Mouse (Mus musculus) small intestine, adult 2 months (tissue): Measurements from ENCODE around the gene Mrpl10. TPM values are rescaled to one million over a fixed set of nuclear protein-coding genes. Genes with fewer than 3 reads are reported as not detected.

Experiments
- H3K27ac ChIP-seq: fragments of 200-500 bp; 2 replicates; pipeline ENCODE4 v1.5.1; 2012; ENCODE audit warnings: low read depth, low read length, control low read depth, inconsistent platforms; ENCODE audit not compliant: insufficient read depth
- H3K27me3 ChIP-seq: fragments of 200-500 bp; 2 replicates; pipeline ENCODE4 v1.6.1; 2012; ENCODE audit warnings: mild to moderate bottlenecking, moderate library complexity, low read length, inconsistent platforms; ENCODE audit not compliant: control insufficient read depth, insufficient read depth
- H3K36me3 ChIP-seq: fragments of 200-500 bp; 2 replicates; pipeline ENCODE4 v1.6.1; 2012; ENCODE audit warnings: mild to moderate bottlenecking, low read length, control low read depth, inconsistent platforms; ENCODE audit not compliant: control insufficient read depth, insufficient read depth
- H3K4me1 ChIP-seq: fragments of 200-500 bp; 2 replicates; pipeline ENCODE4 v1.6.1; 2012; ENCODE audit warnings: low read length, inconsistent platforms, mixed read lengths; ENCODE audit not compliant: control insufficient read depth, insufficient read depth, insufficient read length
- H3K4me3 ChIP-seq: fragments of 200-500 bp; 2 replicates; pipeline ENCODE4 v1.5.1; 2012; ENCODE audit warnings: low read depth, mild to moderate bottlenecking, control low read depth, inconsistent platforms, low read length, moderate library complexity
- CTCF ChIP-seq: fragments of 200-500 bp; IDR thresholded peaks from 2 replicates; pipeline ENCODE4 v1.5.1; 2012; ENCODE audit warnings: low read depth, mild to moderate bottlenecking, control low read depth, inconsistent platforms, low read length, moderate library complexity, mixed read lengths; ENCODE audit not compliant: insufficient replicate concordance, insufficient read length; ENCODE audit errors: extremely low read depth
- POLR2A ChIP-seq: fragments of 200-500 bp; IDR thresholded peaks from 2 replicates; pipeline ENCODE4 v1.6.1; 2012; ENCODE audit warnings: low read depth, mild to moderate bottlenecking, control low read depth, inconsistent platforms, low read length, moderate library complexity
- WGBS: fragments of 180-500 bp; shearing (Covaris S2); methylation state at CpG from one replicate; pipeline ENCODE4 v1.1.7; 2018; 5-methylcytosine and 5-hydroxymethylcytosine counted together
- polyA plus RNA-seq: library from polyadenylated mRNA; depleted of rRNA; stranded (reverse); fragments of >200 nt; gene quantifications from 2 replicates; pipeline ENCODE4 v1.2.3, GENCODE M21; 2012

Gene Mrpl10
- polyA plus RNA-seq, 1 experiment = 59.3 TPM

DNA sequence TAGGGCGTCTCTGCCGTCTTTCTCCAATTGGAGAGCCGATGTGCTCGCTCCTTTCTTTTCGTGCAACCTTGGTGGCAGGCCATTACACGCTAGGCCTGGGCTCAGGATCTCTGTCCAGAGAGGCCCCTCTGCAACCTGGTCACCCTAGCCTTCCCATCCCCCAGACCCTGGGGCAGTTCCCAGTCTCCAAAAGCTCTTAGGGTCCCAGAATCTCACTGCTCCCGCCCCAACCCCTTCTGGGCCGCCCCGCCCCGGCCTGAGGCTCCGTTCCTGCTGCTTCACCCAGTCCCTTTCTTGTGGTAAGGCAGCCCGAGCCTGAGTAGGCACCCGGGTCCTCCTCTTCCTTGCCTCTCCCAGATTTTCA is 22.0 kb upstream of the Mrpl10 start:
- WGBS = 20% methylated on average over 13 of the region's 13 CpGs
- peaks cover 12% of the 10 kb centered on the region for H3K4me1 ChIP-seq
- H3K27me3 ChIP-seq = peaks cover 50% of the 10 kb centered on the region
- H3K27ac ChIP-seq = no peak overlapping the region
- peak overlapping the region; percentile 52; the same call in 1 of the 2 replicates for H3K4me3 ChIP-seq
- no peaks in the 10 kb centered on the region for H3K36me3 ChIP-seq
- TF ChIP-seq POLR2A (no peak), CTCF (no peak)

DNA sequence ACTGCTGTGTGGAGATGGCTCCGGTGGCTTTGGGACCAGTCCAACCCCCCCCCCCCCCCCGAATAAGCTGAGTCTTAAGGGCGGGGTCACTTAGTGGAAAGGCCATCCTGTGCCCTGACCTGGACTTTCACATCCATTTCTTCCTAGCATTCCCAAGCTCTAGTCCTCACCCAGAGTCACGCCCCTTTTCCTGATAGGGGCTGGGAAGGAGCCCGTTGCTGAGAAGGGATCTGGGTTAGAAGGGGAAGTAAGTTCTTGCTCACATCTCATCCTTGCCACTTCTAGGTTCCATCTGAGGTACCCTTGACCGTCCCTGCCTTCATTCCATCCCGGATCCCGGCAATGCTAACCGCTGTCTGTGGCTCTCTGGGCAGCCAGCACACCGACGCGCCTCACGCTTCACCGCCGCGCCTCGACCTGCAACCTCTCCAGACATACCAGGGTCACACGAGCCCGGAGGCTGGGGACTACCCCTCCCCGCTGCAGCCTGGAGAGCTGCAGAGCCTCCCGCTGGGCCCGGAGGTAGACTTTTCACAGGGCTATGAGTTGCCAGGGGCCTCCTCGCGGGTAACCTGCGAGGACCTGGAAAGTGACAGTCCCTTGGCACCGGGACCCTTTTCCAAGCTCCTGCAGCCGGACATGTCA is 20.1 kb upstream of the Mrpl10 start:
- Histone ChIP-seq H3K36me3 (no peaks in the 10 kb centered on the region), H3K4me1 (peaks cover 15% of the 10 kb centered on the region), H3K4me3 (peak overlapping the region; percentile 73), H3K27ac (no peak overlapping the region), H3K27me3 (peaks cover 42% of the 10 kb centered on the region)
- 2% methylated on average over 27 of the region's 27 CpGs for WGBS
- TF ChIP-seq POLR2A = no peak
- TF ChIP-seq CTCF = no peak

DNA sequence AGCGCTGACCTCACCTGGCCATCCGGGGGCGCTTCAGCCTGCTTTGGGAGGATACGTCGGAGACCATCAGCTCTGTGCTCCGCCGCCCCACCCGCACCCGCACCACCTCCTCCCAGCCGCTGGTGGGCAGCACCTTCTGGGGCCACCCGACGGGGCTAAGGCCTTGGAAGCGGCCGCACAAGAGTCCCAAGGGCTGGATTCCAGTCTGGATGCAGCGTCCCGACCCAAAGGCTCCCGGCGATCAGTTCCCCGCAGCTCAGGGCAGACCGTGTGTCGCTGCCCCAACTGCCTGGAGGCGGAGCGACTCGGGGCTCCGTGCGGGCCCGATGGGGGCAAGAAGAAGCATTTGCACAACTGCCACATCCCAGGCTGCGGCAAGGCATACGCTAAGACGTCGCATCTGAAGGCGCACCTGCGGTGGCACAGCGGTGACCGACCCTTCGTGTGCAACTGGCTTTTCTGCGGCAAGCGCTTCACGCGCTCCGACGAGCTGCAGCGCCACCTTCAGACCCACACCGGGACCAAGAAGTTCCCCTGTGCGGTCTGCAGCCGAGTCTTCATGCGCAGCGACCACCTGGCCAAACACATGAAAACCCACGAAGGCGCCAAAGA is 19.4 kb upstream of the Mrpl10 start:
- H3K27me3 ChIP-seq = peaks cover 35% of the 10 kb centered on the region
- no peaks in the 10 kb centered on the region for H3K36me3 ChIP-seq
- H3K4me1 ChIP-seq = peaks cover 15% of the 10 kb centered on the region
- H3K27ac ChIP-seq = no peak overlapping the region
- TF ChIP-seq CTCF = peak; percentile 61
- no peak for TF ChIP-seq POLR2A
- 1% methylated on average over 50 of the region's 50 CpGs for WGBS
- peak overlapping the region; percentile 73 for H3K4me3 ChIP-seq

DNA sequence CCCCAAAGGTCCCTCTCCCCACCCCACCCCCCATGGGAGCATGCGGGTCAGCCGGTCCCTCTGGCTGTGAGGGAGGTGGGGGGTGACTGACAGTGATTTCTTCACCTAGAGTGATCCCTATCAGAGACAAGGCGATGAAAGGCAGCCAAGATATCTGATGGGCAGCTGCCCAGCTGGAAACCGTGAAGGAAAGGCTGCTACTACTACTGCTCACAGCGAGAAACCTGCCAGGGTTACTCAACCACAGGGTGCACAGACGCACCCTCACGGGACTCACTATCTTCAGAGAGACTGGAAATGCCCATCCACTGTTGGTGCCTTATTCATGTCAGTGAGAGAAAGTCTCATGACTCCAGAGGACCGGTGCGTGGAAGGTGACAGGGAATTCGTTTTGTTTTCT is 16.4 kb upstream of the Mrpl10 start:
- 54% methylated on average over 10 of the region's 10 CpGs for WGBS
- peaks cover 11% of the 10 kb centered on the region for H3K4me1 ChIP-seq
- no peak overlapping the region for H3K27ac ChIP-seq

DNA sequence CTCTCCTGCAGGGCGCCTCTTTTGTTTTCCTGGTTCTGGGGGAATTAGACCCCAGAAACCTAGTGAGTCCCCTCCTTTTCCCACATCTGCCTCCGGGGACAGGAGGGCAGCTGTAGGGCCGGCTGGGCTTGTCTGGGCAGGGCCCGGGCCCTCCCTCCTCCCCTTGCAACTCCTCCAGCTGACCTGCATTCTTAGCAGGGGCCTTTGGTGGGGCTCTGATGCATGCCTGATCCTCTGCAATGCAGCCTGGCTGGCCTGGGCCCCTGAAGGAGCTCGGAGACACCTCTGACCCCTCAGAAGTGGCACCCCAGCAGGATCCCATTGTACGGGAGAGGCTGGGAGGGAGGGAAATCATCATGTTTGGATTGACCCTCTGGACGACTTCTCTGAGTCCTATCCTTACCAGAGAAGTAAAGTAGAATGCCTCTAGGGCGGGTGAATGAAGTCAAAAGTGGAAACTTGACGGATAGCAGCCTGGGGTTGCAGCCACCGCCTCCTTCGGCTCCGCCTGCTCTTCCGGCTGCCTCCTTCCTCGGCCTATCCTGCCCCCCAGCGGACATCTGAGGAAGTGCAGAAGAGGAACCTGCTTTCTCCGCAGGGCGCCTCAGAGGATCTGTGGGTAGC is 15.5 kb upstream of the Mrpl10 start:
- Histone ChIP-seq H3K27me3 (peaks cover 10% of the 10 kb centered on the region), H3K36me3 (no peaks in the 10 kb centered on the region), H3K4me3 (peak overlapping the region; percentile 40), H3K27ac (no peak overlapping the region), H3K4me1 (peaks cover 18% of the 10 kb centered on the region)
- no peak for TF ChIP-seq POLR2A
- TF ChIP-seq CTCF = peak; percentile 94
- 6% methylated on average over 17 of the region's 17 CpGs for WGBS

More for the DNA sequence above, 16.4 kb upstream of the Mrpl10 start:
- TF ChIP-seq CTCF = no peak
- no peak for TF ChIP-seq POLR2A
- peaks cover 13% of the 10 kb centered on the region for H3K27me3 ChIP-seq
- H3K4me3 ChIP-seq = no peak overlapping the region
- no peaks in the 10 kb centered on the region for H3K36me3 ChIP-seq

DNA sequence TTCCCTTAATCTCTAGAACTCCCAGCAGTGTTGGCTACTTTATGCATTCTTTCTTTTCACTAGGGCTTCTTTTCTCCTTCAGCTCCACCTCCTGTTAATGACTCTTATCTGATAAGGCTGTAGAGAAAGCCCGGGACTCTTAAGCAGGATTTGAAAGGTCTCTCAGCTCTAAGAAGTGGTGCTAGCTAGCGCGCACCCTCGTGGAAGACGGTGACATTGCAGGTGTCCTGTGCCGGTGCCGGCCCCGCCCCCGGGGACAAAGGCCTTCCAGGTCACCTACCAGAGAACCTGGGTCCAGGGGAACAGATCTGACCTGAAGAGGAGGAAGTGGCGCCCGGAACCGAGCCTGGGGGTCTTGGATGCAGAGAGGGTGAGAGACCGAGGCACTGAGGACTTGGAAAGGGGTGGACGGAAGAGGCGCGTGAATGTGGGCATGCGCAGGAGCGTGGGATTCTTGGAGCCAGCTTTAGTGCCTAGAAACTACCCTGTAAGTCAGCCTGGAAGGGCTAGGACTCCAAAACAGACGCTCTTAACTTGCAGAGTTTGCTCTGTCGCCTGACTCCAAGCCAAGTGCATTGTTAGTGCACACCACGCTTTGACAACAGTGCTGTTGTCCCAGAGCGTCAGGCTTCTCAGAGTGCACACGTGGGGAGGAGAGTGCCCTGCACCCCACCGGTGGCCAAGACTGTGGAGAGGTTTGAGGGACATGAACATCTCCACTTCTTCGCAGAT is 11.5 kb upstream of the Mrpl10 start, which contains the start of gene Scrn2:
Gene Scrn2 (plus strand): TSS at position 253 of the 732 bp plus-strand sequence.
- WGBS = under 1% methylated on average over 25 of the region's 25 CpGs
- H3K4me1 ChIP-seq = peaks cover 11% of the 10 kb centered on the region
- H3K4me3 ChIP-seq = peak within 1 kb of the TSS; percentile 87

DNA sequence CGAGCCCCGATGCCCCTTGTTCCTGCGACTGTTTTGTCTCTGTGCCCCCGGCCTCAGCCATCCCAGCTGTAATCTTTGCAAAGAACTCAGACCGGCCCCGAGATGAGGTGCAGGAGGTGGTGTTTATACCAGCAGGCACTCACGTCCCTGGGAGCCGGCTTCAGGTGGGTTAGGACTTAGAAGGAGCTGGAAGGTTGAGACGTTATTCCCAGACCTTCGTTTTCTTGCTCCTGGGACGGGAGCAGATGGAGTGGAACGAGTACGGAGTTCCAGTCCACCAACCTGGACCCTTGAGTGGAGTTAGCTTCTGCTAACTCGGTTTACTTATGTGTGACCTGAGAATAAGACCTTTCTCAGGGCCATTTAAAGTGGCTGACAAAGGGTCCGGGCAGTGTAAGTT is 10.9 kb upstream of the Mrpl10 start:
- TF ChIP-seq CTCF = no peak
- no peak for TF ChIP-seq POLR2A
- Histone ChIP-seq H3K27me3 (no peaks in the 10 kb centered on the region), H3K36me3 (peaks cover 10% of the 10 kb centered on the region; the same call in 1 of the 2 replicates), H3K27ac (no peak overlapping the region), H3K4me1 (peaks cover 11% of the 10 kb centered on the region), H3K4me3 (peak overlapping the region; percentile 87)
- 10% methylated on average over 15 of the region's 15 CpGs for WGBS

More for the DNA sequence above, 11.5 kb upstream of the Mrpl10 start, which contains the start of gene Scrn2:
- Histone ChIP-seq H3K36me3 (peaks cover 10% of the 10 kb centered on the region; the same call in 1 of the 2 replicates), H3K27me3 (no peaks in the 10 kb centered on the region), H3K27ac (peak within 1 kb of the TSS; percentile 59)
- TF ChIP-seq POLR2A (peak; percentile 58), CTCF (peak; percentile 90; the same call in 1 of the 2 replicates)
